Mouse (Mus musculus) intestine, embryonic 16.5 days (tissue): ENCODE results near the gene Dnajb9. TPM values are rescaled to one million over a fixed set of nuclear protein-coding genes. Genes with fewer than 3 reads are reported as not detected.
"Not testable (repeated sequence)": the region's sequence is repeated elsewhere in the genome, so short reads cannot be mapped to it uniquely, and the experiment has no call there.

Experiments
- ATAC-seq: fragments of 200-750 bp; cut with Nextera tagmentation; 2 replicates; pipeline ENCODE4 v1.8.0; 2017; ENCODE audit warnings: moderate TSS enrichment, moderate library complexity
- H3K27ac ChIP-seq: fragments of 300-500 bp; sonication (generic); 2 replicates; pipeline ENCODE4 v1.5.1; 2014; ENCODE audit warnings: mild to moderate bottlenecking, low read length
- H3K27me3 ChIP-seq: fragments of 300-500 bp; sonication (generic); replicated peaks from 2 replicates; pipeline ENCODE4 v1.6.1; 2014; ENCODE audit warnings: low read length, control low read depth, mixed read lengths; ENCODE audit not compliant: control insufficient read depth, insufficient read depth
- H3K36me3 ChIP-seq: fragments of 300-500 bp; sonication (generic); 2 replicates; pipeline ENCODE4 v1.6.1; 2014; ENCODE audit warnings: low read length, control low read depth; ENCODE audit not compliant: control insufficient read depth, insufficient read depth
- H3K4me1 ChIP-seq: fragments of 300-500 bp; sonication (generic); 2 replicates; pipeline ENCODE4 v1.6.1; 2014; ENCODE audit warnings: low read length, control low read depth, mixed read lengths; ENCODE audit not compliant: control insufficient read depth, insufficient read depth
- H3K4me2 ChIP-seq: fragments of 300-500 bp; sonication (generic); 2 replicates; pipeline ENCODE4 v1.6.1; 2014; ENCODE audit warnings: low read depth, low read length, control low read depth
- H3K4me3 ChIP-seq: fragments of 300-500 bp; sonication (generic); 2 replicates; pipeline ENCODE4 v1.5.1; 2014; ENCODE audit warnings: mild to moderate bottlenecking, low read length
- H3K9ac ChIP-seq: fragments of 300-500 bp; sonication (generic); 2 replicates; pipeline ENCODE4 v1.6.1; 2014; ENCODE audit warnings: low read depth, low read length
- H3K9me3 ChIP-seq: fragments of 300-500 bp; sonication (generic); 2 replicates; pipeline ENCODE4 v1.6.1; 2016; ENCODE audit warnings: low read length, control low read depth; ENCODE audit not compliant: control insufficient read depth
- WGBS: fragments of 180-500 bp; shearing (Covaris S2); extraction: QIAGEN DNeasy Blood & Tissue Kit; methylation state at CpG from one replicate; pipeline ENCODE4 v1.1.7; 2014; 5-methylcytosine and 5-hydroxymethylcytosine counted together
- polyA plus RNA-seq: library from polyadenylated mRNA; unstranded; fragments of >200 nt; fragmentation: Nextera tagmentation; extraction: Ambion mirVana; gene quantifications from 2 replicates; pipeline ENCODE4 v1.2.1, GENCODE M21; 2015

Dnajb9 gene
- 24.3 and 34.1 TPM in 2 replicates for polyA plus RNA-seq

- no peaks in the 10 kb centered on the region for H3K27me3 ChIP-seq
- peak within 1 kb of the TSS; percentile 92 for H3K9ac ChIP-seq
- peak within 1 kb of the TSS; percentile 99 for H3K4me3 ChIP-seq
- H3K9me3 ChIP-seq: no peaks in the 10 kb centered on the region
- no peaks in the 10 kb centered on the region for H3K4me1 ChIP-seq
- peak within 1 kb of the TSS; percentile 82 for H3K27ac ChIP-seq
- H3K36me3 ChIP-seq: no peaks in the 10 kb centered on the region
- H3K4me2 ChIP-seq: peak within 1 kb of the TSS; percentile 73
- WGBS: under 1% methylated on average over 77 of the region's 77 CpGs
- ATAC-seq: peak; percentile 99
Measured at GRCm38 (mm10) chr12:44209824-44210752, at the start of gene Dnajb9. Dnajb9 (minus strand) TSS chr12:44210326.

- ATAC-seq: peak; percentile 93
- Histone ChIP-seq H3K4me1 (no peaks in the 10 kb centered on the region), H3K27me3 (no peaks in the 10 kb centered on the region), H3K9me3 (no peaks in the 10 kb centered on the region), H3K36me3 (no peaks in the 10 kb centered on the region), H3K4me2 (no peak overlapping the region), H3K9ac (no peak overlapping the region), H3K27ac (no peak overlapping the region), H3K4me3 (no peak overlapping the region)
- WGBS: 63% methylated on average over 9 of the region's 9 CpGs
Measured at GRCm38 (mm10) chr12:44248309-44248977, 38.3 kb upstream of the Dnajb9 start.

- 92% methylated on average over 3 of the region's 3 CpGs for WGBS
- Histone ChIP-seq H3K27me3 (no peaks in the 10 kb centered on the region), H3K9me3 (no peaks in the 10 kb centered on the region), H3K4me3 (no peak overlapping the region), H3K4me2 (no peak overlapping the region), H3K27ac (no peak overlapping the region), H3K4me1 (no peaks in the 10 kb centered on the region), H3K9ac (no peak overlapping the region), H3K36me3 (no peaks in the 10 kb centered on the region)
- ATAC-seq: no peak
Measured at GRCm38 (mm10) chr12:44245739-44246138, 35.6 kb upstream of the Dnajb9 start.

GRCm38 (mm10) chr12:44242407-44242806, 32.3 kb upstream of the Dnajb9 start:
- H3K27ac ChIP-seq: no peak overlapping the region
- no peaks in the 10 kb centered on the region for H3K4me1 ChIP-seq
- ATAC-seq: no peak
- no peaks in the 10 kb centered on the region for H3K9me3 ChIP-seq
- H3K36me3 ChIP-seq: no peaks in the 10 kb centered on the region
- H3K4me2 ChIP-seq: no peak overlapping the region
- 96% methylated on average over 4 of the region's 4 CpGs for WGBS
- H3K9ac ChIP-seq: no peak overlapping the region
- no peaks in the 10 kb centered on the region for H3K27me3 ChIP-seq
- H3K4me3 ChIP-seq: no peak overlapping the region

- no peak overlapping the region for H3K4me2 ChIP-seq
- no peaks in the 10 kb centered on the region for H3K9me3 ChIP-seq
- WGBS: 70% methylated on average over 7 of the region's 7 CpGs
- no peak overlapping the region for H3K27ac ChIP-seq
- no peak for ATAC-seq
- no peaks in the 10 kb centered on the region for H3K27me3 ChIP-seq
- H3K36me3 ChIP-seq: no peaks in the 10 kb centered on the region
- H3K9ac ChIP-seq: no peak overlapping the region
- H3K4me3 ChIP-seq: no peak overlapping the region
- H3K4me1 ChIP-seq: no peaks in the 10 kb centered on the region
Measured at GRCm38 (mm10) chr12:44241090-44241489, 31.0 kb upstream of the Dnajb9 start.

- no peak overlapping the region for H3K4me2 ChIP-seq
- 77% methylated on average over 3 of the region's 3 CpGs for WGBS
- H3K9me3 ChIP-seq: no peaks in the 10 kb centered on the region
- no peak overlapping the region for H3K9ac ChIP-seq
- no peak for ATAC-seq
- H3K4me3 ChIP-seq: no peak overlapping the region
- H3K27ac ChIP-seq: no peak overlapping the region
- no peaks in the 10 kb centered on the region for H3K4me1 ChIP-seq
- no peaks in the 10 kb centered on the region for H3K36me3 ChIP-seq
- H3K27me3 ChIP-seq: no peaks in the 10 kb centered on the region
Measured at GRCm38 (mm10) chr12:44224650-44225049, 14.5 kb upstream of the Dnajb9 start.

- no peak overlapping the region for H3K4me2 ChIP-seq
- no peaks in the 10 kb centered on the region for H3K9me3 ChIP-seq
- H3K36me3 ChIP-seq: no peaks in the 10 kb centered on the region
- H3K9ac ChIP-seq: no peak overlapping the region
- no peak overlapping the region for H3K27ac ChIP-seq
- no peak for ATAC-seq
- no peaks in the 10 kb centered on the region for H3K27me3 ChIP-seq
- 87% methylated on average over 3 of the region's 3 CpGs for WGBS
- H3K4me1 ChIP-seq: no peaks in the 10 kb centered on the region
- no peak overlapping the region for H3K4me3 ChIP-seq
Measured at GRCm38 (mm10) chr12:44223044-44223443, 12.9 kb upstream of the Dnajb9 start.

- H3K9ac ChIP-seq: peak overlapping the region; percentile 80
- H3K36me3 ChIP-seq: no peaks in the 10 kb centered on the region
- H3K27me3 ChIP-seq: no peaks in the 10 kb centered on the region
- ATAC-seq: peak; percentile 53; the same call in 1 of the 2 replicates
- no peak overlapping the region for H3K27ac ChIP-seq
- H3K4me2 ChIP-seq: peak overlapping the region; percentile 92
- no peaks in the 10 kb centered on the region for H3K4me1 ChIP-seq
- 2% methylated on average over 88 of the region's 89 CpGs for WGBS
- H3K4me3 ChIP-seq: peak overlapping the region; percentile 65
- no peaks in the 10 kb centered on the region for H3K9me3 ChIP-seq
Measured at GRCm38 (mm10) chr12:44221651-44222356, 11.7 kb upstream of the Dnajb9 start.

- peak within 1 kb of the TSS; percentile 65 for H3K4me3 ChIP-seq
- not testable (repeated sequence) for H3K27ac ChIP-seq, H3K9me3 ChIP-seq, H3K36me3 ChIP-seq, ATAC-seq, H3K4me1 ChIP-seq, H3K27me3 ChIP-seq
- H3K9ac ChIP-seq: peak within 1 kb of the TSS; percentile 80
- peak within 1 kb of the TSS; percentile 92 for H3K4me2 ChIP-seq
- WGBS: 92% methylated on average over 2 of the region's 2 CpGs
Measured at GRCm38 (mm10) chr12:44221070-44221469, 10.9 kb upstream of the Dnajb9 start, which contains the start of gene Pnpla8. Pnpla8 (plus strand) TSS chr12:44221370.
